Mouse (Mus musculus) ES-E14 (cell line): ENCODE data around the gene Cbx8.

ENCODE experiments used
- CHD2 ChIP-seq: IDR thresholded peaks from 2 replicates; pipeline ENCODE4 v1.6.1; 2014; ENCODE audit warnings: mild to moderate bottlenecking, low read depth, low read length, inconsistent platforms
- HCFC1 ChIP-seq: IDR thresholded peaks from 2 replicates; pipeline ENCODE4 v1.6.1; 2012; ENCODE audit warnings: low read length, inconsistent platforms, borderline replicate concordance; ENCODE audit not compliant: insufficient read depth
- MAFK ChIP-seq: IDR thresholded peaks from 2 replicates; pipeline ENCODE4 v1.6.1; 2014; ENCODE audit warnings: mild to moderate bottlenecking, low read depth, low read length, inconsistent platforms; ENCODE audit not compliant: insufficient read depth
- ZC3H11A ChIP-seq: IDR thresholded peaks from 2 replicates; pipeline ENCODE4 v1.6.1; 2012; ENCODE audit warnings: low read depth, mild to moderate bottlenecking, inconsistent platforms, low read length, borderline replicate concordance
- ZNF384 ChIP-seq: IDR thresholded peaks from 2 replicates; pipeline ENCODE4 v1.6.1; 2012; ENCODE audit warnings: low read depth, low read length, inconsistent platforms

- TF ChIP-seq CHD2 (no peak), ZC3H11A (no peak), ZNF384 (no peak), MAFK (no peak), HCFC1 (no peak)
These were observed 39.2 kb downstream of the Cbx8 start for GRCm38 (mm10) chr11:119001493-119002128.
